Mouse (Mus musculus) macrophage (primary cell): ENCODE results near the gene Vps37b. TPM values are rescaled to one million over a fixed set of nuclear protein-coding genes. Genes with fewer than 3 reads are reported as not detected.
A peak's percentile ranks its signal among the peaks of the same experiment; 100 is the strongest.

Source experiments
- H3K27ac ChIP-seq: fragments of 350-480 bp; formaldehyde crosslinking; 2 replicates; pipeline ENCODE4 v1.9.0; 2021
- H3K36me3 ChIP-seq: fragments of 350-480 bp; formaldehyde crosslinking; 2 replicates; pipeline ENCODE4 v1.9.0; 2021; ENCODE audit errors: inconsistent target
- H3K4me3 ChIP-seq: fragments of 350-480 bp; formaldehyde crosslinking; 2 replicates; pipeline ENCODE4 v1.9.0; 2021; ENCODE audit errors: inconsistent target
- H3K79me2 ChIP-seq: fragments of 350-480 bp; formaldehyde crosslinking; 2 replicates; pipeline ENCODE4 v1.9.0; 2021; ENCODE audit errors: inconsistent target
- WGBS: methylation state at CpG from one replicate; pipeline ENCODE4 v1.1.7; 2026; ENCODE audit warnings: inconsistent platforms; ENCODE audit not compliant: missing documents; 5-methylcytosine and 5-hydroxymethylcytosine counted together
- polyA plus RNA-seq: library from polyadenylated mRNA; stranded (reverse); fragments of 250-400 nt; gene quantifications from 3 replicates; pipeline ENCODE4 v1.2.4, GENCODE M21; 2018; ENCODE audit warnings: inconsistent platforms
- total RNA-seq, 78 experiments: library from RNA; depleted of rRNA; stranded (reverse); fragments of 250-400 nt; gene quantifications; 1 replicate in 9 of 78; 2 replicates in 24 of 78; 3 replicates in 43 of 78; 4 replicates in 2 of 78; pipeline ENCODE4 v1.2.4; 2018; ENCODE audit warnings: inconsistent platforms in 56 of 78

The Vps37b gene
- total RNA-seq (2018; cell fraction: chromatin; rRNA removed), result 10 to 100 TPM in 18 of 26 experiments, 1 to 10 TPM in 8; 2.8 to 36.2 (median 19.1) TPM
- total RNA-seq (2018; cell fraction: cytosol; rRNA removed), result 10 to 100 TPM; 16.0 to 47.4 (median 23.1) TPM
- 10 to 100 TPM; 11.7 to 48.2 (median 24.6) TPM for total RNA-seq (2018; cell fraction: nucleus; rRNA removed)
- polyA plus RNA-seq, result 13.1 to 27.6 TPM (median 22.7 TPM) in 3 replicates

DNA sequence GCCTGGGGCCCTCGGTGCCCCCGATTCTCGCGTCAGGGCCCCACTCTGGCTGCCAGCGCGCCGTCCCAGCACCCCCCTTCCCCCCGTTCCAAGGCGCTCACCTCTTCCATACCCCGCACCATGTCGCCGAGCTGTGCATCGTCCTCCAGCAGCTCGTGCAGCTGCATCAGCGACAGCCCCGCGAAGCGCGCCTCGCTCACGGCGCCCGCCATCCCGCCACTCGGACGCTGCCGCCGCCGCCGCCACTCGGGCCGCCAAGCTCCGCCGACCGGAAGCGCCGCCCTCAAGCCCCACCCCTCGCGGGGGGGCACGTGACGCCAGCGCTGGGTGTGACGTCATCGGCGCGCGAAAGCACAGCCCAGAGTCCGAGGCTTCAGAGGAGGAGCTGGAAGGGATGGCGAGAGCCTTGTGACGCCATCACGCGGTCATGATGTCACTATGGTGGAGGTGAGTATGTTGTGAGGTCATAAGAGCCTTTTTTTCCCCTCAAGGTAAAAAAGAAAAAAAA lies at the start of gene Vps37b:
Gene Vps37b (minus strand): TSS at position 270 of the 508 bp plus-strand sequence.
- peak within 1 kb of the TSS; percentile 67 for H3K27ac ChIP-seq
- H3K79me2 ChIP-seq, result peaks cover 49% of the 10 kb centered on the region
- H3K36me3 ChIP-seq, result no peaks in the 10 kb centered on the region
- 2% methylated on average over 47 of the region's 52 CpGs for WGBS
- peak within 1 kb of the TSS; percentile 86 for H3K4me3 ChIP-seq

GRCm38 (mm10) chr5:124079880-124080279 lies 47.8 kb upstream of the Vps37b start:
- H3K36me3 ChIP-seq, result no peaks in the 10 kb centered on the region
- H3K4me3 ChIP-seq, result no peak overlapping the region
- whole genome bisulfite sequencing, result 72% methylated on average over 17 of the region's 17 CpGs
- no peaks in the 10 kb centered on the region for H3K79me2 ChIP-seq
- no peak overlapping the region for H3K27ac ChIP-seq

GRCm38 (mm10) chr5:124078794-124079416 lies 46.8 kb upstream of the Vps37b start:
- no peak overlapping the region for H3K4me3 ChIP-seq
- H3K27ac ChIP-seq, result no peak overlapping the region
- no peaks in the 10 kb centered on the region for H3K79me2 ChIP-seq
- 62% methylated on average over 8 of the region's 9 CpGs for WGBS
- H3K36me3 ChIP-seq, result no peaks in the 10 kb centered on the region

- Histone ChIP-seq H3K79me2 (no peaks in the 10 kb centered on the region), H3K4me3 (no peak overlapping the region), H3K36me3 (no peaks in the 10 kb centered on the region), H3K27ac (no peak overlapping the region)
- 80% methylated on average over 6 of the region's 6 CpGs for WGBS
Measured at GRCm38 (mm10) chr5:124077856-124078460, 45.9 kb upstream of the Vps37b start.

DNA sequence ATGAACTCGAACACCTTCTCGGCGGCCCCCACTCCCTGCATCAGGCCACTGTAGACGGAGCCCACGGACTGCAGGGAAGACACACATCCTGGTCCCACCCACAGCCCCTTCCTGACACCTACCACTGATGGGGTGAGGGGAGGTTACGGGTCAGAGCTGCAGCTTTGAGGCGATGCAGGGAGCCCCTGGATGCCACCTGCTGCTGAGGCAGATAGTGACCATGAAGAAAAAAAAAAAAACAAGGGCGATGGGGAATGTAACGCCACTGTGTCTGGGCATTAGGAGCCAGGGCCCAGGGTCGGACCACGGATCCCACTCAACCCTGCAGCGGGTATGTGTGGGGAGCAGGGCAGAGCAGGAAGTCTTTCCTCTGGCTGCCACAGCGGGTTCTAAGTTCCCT lies 45.2 kb upstream of the Vps37b start:
- no peaks in the 10 kb centered on the region for H3K36me3 ChIP-seq
- H3K79me2 ChIP-seq, result no peaks in the 10 kb centered on the region
- no peak overlapping the region for H3K4me3 ChIP-seq
- WGBS, result 64% methylated on average over 13 of the region's 13 CpGs
- H3K27ac ChIP-seq, result no peak overlapping the region

DNA sequence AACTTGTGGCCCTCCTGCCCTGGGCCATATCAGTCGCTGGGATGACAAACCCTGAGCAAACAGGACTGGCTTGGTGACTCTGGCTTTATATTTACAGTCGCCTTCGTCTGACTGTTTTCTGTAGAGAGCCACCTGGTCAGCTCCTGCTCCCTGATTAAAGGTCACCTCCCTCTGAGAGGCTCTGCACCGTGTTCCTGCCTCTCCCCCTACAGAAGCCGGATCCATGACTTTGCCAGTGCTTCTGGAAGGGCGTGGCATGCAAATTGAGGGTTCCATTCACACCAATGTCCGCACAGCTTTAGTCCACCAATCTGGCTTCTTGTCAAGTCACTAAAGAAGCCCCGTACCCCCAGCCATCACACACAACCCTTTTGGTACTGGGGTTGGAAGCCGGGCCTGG lies 44.5 kb upstream of the Vps37b start:
- H3K4me3 ChIP-seq, result no peak overlapping the region
- no peaks in the 10 kb centered on the region for H3K79me2 ChIP-seq
- H3K36me3 ChIP-seq, result no peaks in the 10 kb centered on the region
- no peak overlapping the region; the same call in 1 of the 2 replicates for H3K27ac ChIP-seq
- WGBS, result 93% methylated on average over 9 of the region's 9 CpGs

GRCm38 (mm10) chr5:124075716-124076115 lies 43.6 kb upstream of the Vps37b start:
- 42% methylated on average over 9 of the region's 9 CpGs for WGBS
- no peaks in the 10 kb centered on the region for H3K79me2 ChIP-seq
- H3K4me3 ChIP-seq, result no peak overlapping the region
- no peaks in the 10 kb centered on the region for H3K36me3 ChIP-seq
- H3K27ac ChIP-seq, result peak overlapping the region; percentile 58

DNA sequence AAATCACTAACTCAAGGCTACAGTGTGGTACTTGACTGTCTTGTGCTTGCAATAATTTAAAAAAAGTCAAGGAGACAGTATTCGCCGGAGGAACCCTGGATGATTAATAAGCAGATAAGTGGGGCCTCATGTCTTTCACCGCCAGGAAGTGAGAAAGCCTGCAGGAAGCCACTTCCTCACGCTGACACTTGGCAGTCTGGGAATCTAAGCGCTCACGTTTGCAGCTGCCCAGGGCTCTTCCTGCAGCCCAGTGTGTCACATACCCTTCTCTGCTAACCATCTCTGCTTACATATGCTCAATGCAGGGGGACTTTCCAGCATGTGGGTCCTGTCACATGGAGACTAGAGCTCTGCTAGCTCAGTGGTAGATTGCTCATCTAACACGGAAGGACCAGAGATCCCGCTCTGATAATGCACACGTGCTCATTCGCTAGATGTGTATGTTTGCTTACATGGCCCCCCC lies 42.8 kb upstream of the Vps37b start:
- 2% methylated on average over 10 of the region's 10 CpGs for WGBS
- Histone ChIP-seq H3K36me3 (no peaks in the 10 kb centered on the region), H3K79me2 (no peaks in the 10 kb centered on the region), H3K27ac (peak overlapping the region; percentile 58), H3K4me3 (no peak overlapping the region)

DNA sequence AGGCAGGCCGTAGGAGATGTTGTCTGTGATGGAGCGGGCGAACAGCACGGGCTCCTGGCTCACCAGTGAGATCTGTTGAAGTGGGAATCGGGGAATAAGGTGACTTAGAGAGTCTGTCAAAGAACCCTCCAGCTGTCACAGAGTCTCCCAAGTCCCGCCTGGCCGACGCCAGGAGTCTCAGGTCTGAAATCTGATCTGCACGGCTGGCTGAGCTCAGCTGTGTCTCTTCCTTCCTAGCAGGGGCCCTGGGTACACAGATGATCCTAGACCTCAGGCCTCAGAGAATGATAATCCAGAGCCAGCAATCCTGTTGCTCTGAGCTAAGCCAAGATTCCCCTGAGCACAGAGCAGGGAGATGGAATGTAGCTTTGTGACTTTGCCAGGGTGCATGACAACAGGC lies 41.6 kb upstream of the Vps37b start:
- H3K27ac ChIP-seq, result no peak overlapping the region
- 94% methylated on average over 8 of the region's 9 CpGs for WGBS
- no peak overlapping the region for H3K4me3 ChIP-seq
- no peaks in the 10 kb centered on the region for H3K79me2 ChIP-seq
- no peaks in the 10 kb centered on the region for H3K36me3 ChIP-seq

DNA sequence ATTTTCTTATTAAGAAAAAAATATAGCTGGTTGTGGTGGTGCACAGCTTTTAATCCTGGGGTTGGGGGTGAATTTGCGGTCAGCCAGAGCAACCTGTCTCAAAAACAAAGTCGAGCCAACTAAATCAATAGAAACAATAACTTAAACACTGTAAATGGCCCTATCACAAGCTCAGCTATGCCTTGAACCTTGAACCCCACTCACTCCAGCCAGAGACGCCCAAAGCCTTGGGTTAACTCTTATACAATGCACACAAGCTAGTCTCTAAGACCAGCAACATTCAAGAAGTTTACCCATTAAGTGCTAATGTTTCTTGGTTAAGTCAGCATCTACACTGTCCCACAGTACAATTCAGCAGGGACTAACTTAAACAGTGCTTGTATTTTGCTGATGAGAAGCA lies 37.6 kb upstream of the Vps37b start:
- H3K36me3 ChIP-seq, result no peaks in the 10 kb centered on the region
- 90% methylated on average over 3 of the region's 3 CpGs for WGBS
- no peak overlapping the region for H3K27ac ChIP-seq
- no peak overlapping the region for H3K4me3 ChIP-seq
- H3K79me2 ChIP-seq, result no peaks in the 10 kb centered on the region

- 91% methylated on average over 11 of the region's 12 CpGs for WGBS
Measured at GRCm38 (mm10) chr5:124062037-124062824, 30.2 kb upstream of the Vps37b start.

GRCm38 (mm10) chr5:124059677-124060076 lies 27.6 kb upstream of the Vps37b start:
- 9% methylated on average over 5 of the region's 5 CpGs for WGBS
- Histone ChIP-seq H3K4me3 (peak overlapping the region; percentile 29), H3K36me3 (no peaks in the 10 kb centered on the region), H3K79me2 (no peaks in the 10 kb centered on the region), H3K27ac (peak overlapping the region; percentile 87)

More at GRCm38 (mm10) chr5:124062037-124062824, 30.2 kb upstream of the Vps37b start:
- no peaks in the 10 kb centered on the region for H3K79me2 ChIP-seq
- no peaks in the 10 kb centered on the region for H3K36me3 ChIP-seq
- no peak overlapping the region for H3K4me3 ChIP-seq
- H3K27ac ChIP-seq, result no peak overlapping the region

- Histone ChIP-seq H3K27ac (peak overlapping the region; percentile 87), H3K4me3 (no peak overlapping the region), H3K79me2 (no peaks in the 10 kb centered on the region), H3K36me3 (no peaks in the 10 kb centered on the region)
- WGBS, result 96% methylated on average over 6 of the region's 7 CpGs
Measured at GRCm38 (mm10) chr5:124058749-124059148, 26.7 kb upstream of the Vps37b start.

GRCm38 (mm10) chr5:124056956-124057355 lies 24.9 kb upstream of the Vps37b start:
- H3K4me3 ChIP-seq, result no peak overlapping the region
- no peaks in the 10 kb centered on the region for H3K79me2 ChIP-seq
- WGBS, result 100% methylated on average over 4 of the region's 4 CpGs
- no peak overlapping the region for H3K27ac ChIP-seq
- no peaks in the 10 kb centered on the region for H3K36me3 ChIP-seq
